Mouse (Mus musculus): ENCODE results near the gene Trim80. TPM values are rescaled to one million over a fixed set of nuclear protein-coding genes. Genes with fewer than 3 reads are reported as not detected.
A peak's percentile ranks its signal among the peaks of the same experiment; 100 is the strongest.
"Not testable (repeated sequence)": the region's sequence is repeated elsewhere in the genome, so short reads cannot be mapped to it uniquely, and the experiment has no call there.

Trim80 gene
- total and polyA plus RNA-seq, 3 experiments = not detected

- H3K36me3 ChIP-seq (ENCODE audit: control insufficient read depth in 1 of 2, insufficient read depth in 2 of 2, low read length in 2 of 2) = peaks cover 0 to 32% of the 10 kb centered on the region in 2 experiments; a peak in 2 of 4 replicates
- H3K27ac ChIP-seq (ENCODE audit: control insufficient read depth, low read depth, low read length) = peak overlapping the region; percentile 31
- no peaks in the 10 kb centered on the region for H3K9me3 ChIP-seq (replicated peaks; ENCODE audit: insufficient read depth, low read length)
- peak overlapping the region; percentile 90 to 100 for H3K4me3 ChIP-seq (ENCODE audit: control insufficient read depth in 1 of 2, insufficient read depth in 1 of 2, low read depth in 2 of 2, low read length in 2 of 2)
- no peaks in the 10 kb centered on the region for H3K27me3 ChIP-seq (ENCODE audit: control insufficient read depth in 1 of 2, insufficient read depth in 2 of 2, low read length in 2 of 2)
- peak; percentile 74 for DNase-seq (ENCODE audit: low read depth, low spot score)
- peak overlapping the region; percentile 82 for H3K9ac ChIP-seq (ENCODE audit: control insufficient read depth, low read depth, low read length, poor library complexity, severe bottlenecking)
- H3K4me1 ChIP-seq (ENCODE audit: control insufficient read depth in 1 of 2, insufficient read depth in 2 of 2, low read length in 2 of 2) = peaks cover 15 to 46% of the 10 kb centered on the region in 2 experiments
- TF ChIP-seq SIN3A (IDR thresholded peaks at IDR 0.05; ENCODE audit: low read length) (peak; percentile 23), MXI1 (IDR thresholded peaks at IDR 0.05; ENCODE audit: low read depth, low read length) (peak; percentile 63; the same call in 1 of the 2 replicates), TBP (IDR thresholded peaks at IDR 0.05; ENCODE audit: low read depth, low read length) (0 out of 2 replicates have a peak, but pooled peaks have one; percentile 2), UBTF (IDR thresholded peaks at IDR 0.05; ENCODE audit: borderline replicate concordance, insufficient read depth, low read depth, low read length) (no peak)
- H3K79me2 ChIP-seq (ENCODE audit: control insufficient read depth, insufficient read depth, low read length, poor library complexity) = peaks cover 5% of the 10 kb centered on the region
Observed at GRCm38 (mm10) chr11:115475758-115476237, 35.5 kb downstream of the Trim80 start.

DNA sequence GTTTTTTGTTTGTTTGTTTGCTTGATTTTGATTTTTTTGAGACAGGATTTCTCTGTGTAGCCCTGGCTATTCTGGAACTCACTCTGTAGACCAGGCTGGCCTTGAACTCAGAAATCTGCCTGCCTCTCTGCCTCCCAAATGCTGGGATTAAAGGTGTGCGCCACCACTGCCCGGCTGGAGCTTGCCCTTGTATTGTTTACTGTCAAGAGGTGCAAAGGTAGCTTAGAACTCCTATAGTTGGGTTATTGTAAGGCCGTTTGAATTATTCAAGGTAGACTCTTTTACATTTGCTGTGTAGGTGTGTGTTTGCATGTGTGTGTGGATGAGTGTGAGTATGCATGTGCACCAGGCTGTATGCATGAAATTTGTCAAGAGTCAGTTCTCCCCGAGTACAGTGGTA lies 36.3 kb downstream of the Trim80 start:
- H3K9ac ChIP-seq (ENCODE audit: control insufficient read depth, low read depth, low read length, poor library complexity, severe bottlenecking) = peak overlapping the region; percentile 82

GRCm38 (mm10) chr11:115477388-115477787 lies 37.0 kb downstream of the Trim80 start:
- Histone ChIP-seq H3K4me3 (ENCODE audit: control insufficient read depth in 1 of 2, insufficient read depth in 1 of 2, low read depth in 2 of 2, low read length in 2 of 2) (peak overlapping the region; percentile 90 to 100), H3K27ac (ENCODE audit: control insufficient read depth, low read depth, low read length) (peak overlapping the region; percentile 62), H3K36me3 (ENCODE audit: control insufficient read depth in 1 of 2, insufficient read depth in 2 of 2, low read length in 2 of 2) (peaks cover 2 to 37% of the 10 kb centered on the region in 2 experiments; a peak in 3 of 4 replicates), H3K9ac (ENCODE audit: control insufficient read depth, low read depth, low read length, poor library complexity, severe bottlenecking) (peak overlapping the region; percentile 24; the same call in 1 of the 2 replicates), H3K4me1 (ENCODE audit: control insufficient read depth in 1 of 2, insufficient read depth in 2 of 2, low read length in 2 of 2) (peaks cover 15 to 46% of the 10 kb centered on the region in 2 experiments)
- H3K27me3 ChIP-seq (ENCODE audit: control insufficient read depth in 1 of 2, insufficient read depth in 2 of 2, low read length in 2 of 2); H3K9me3 ChIP-seq (replicated peaks; ENCODE audit: insufficient read depth, low read length); H3K79me2 ChIP-seq (ENCODE audit: control insufficient read depth, insufficient read depth, low read length, poor library complexity): not testable (repeated sequence)
- DNase-seq (ENCODE audit: low read depth, low spot score) = peak; percentile 84
- 0 out of 2 replicates have a peak, but pooled peaks have one; percentile 21 for TF ChIP-seq MAX (IDR thresholded peaks at IDR 0.05; ENCODE audit: low read length)

More for the DNA sequence above, 36.3 kb downstream of the Trim80 start:
- peak; percentile 42 for DNase-seq (ENCODE audit: low read depth, low spot score)
- Histone ChIP-seq H3K27ac (ENCODE audit: control insufficient read depth, low read depth, low read length) (peak overlapping the region; percentile 62), H3K4me1 (ENCODE audit: control insufficient read depth in 1 of 2, insufficient read depth in 2 of 2, low read length in 2 of 2) (peaks cover 15 to 46% of the 10 kb centered on the region in 2 experiments), H3K4me3 (ENCODE audit: control insufficient read depth in 1 of 2, insufficient read depth in 1 of 2, low read depth in 2 of 2, low read length in 2 of 2) (peak overlapping the region; percentile 90 to 100), H3K36me3 (ENCODE audit: control insufficient read depth in 1 of 2, insufficient read depth in 2 of 2, low read length in 2 of 2) (peaks cover 2 to 32% of the 10 kb centered on the region in 2 experiments; a peak in 3 of 4 replicates)
- peak; percentile 81 for TF ChIP-seq TBP (IDR thresholded peaks at IDR 0.05; ENCODE audit: low read depth, low read length)
- not testable (repeated sequence) for H3K79me2 ChIP-seq (ENCODE audit: control insufficient read depth, insufficient read depth, low read length, poor library complexity); H3K27me3 ChIP-seq (ENCODE audit: control insufficient read depth in 1 of 2, insufficient read depth in 2 of 2, low read length in 2 of 2); H3K9me3 ChIP-seq (replicated peaks; ENCODE audit: insufficient read depth, low read length)

DNA sequence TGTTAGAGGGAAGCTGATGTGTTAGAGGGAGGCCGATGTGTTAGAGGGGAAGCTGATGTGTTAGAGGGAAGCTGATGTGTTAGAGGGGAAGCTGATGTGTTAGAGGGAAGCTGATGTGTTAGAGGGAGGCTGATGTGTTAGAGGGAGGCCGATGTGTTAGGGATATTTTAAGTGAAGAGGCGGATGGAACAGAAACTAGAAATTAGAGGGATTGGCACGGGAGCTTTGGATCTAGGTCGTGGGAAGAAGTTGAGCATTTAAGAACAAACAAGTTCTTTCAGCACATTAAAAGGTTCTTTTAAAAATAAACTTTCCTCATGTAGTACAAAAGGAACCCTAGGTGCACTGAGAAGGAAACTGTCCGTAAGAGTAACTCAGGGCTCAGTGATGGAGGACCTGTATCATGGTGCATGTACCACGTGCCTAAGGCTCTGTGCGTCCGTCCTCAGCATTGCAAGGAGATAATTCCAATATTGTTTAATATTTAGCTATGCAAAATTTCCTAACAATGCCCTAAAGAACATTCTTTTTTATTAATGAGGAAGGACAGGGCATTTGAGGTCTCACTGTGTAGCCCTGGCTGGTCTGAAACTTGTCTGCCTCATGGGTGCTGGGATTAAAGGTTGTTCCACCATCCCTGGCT lies 38.1 kb downstream of the Trim80 start:
- TF ChIP-seq ZMIZ1 (IDR thresholded peaks at IDR 0.05; ENCODE audit: low read depth, low read length) (no peak), SIN3A (IDR thresholded peaks at IDR 0.05; ENCODE audit: low read length) (0 out of 2 replicates have a peak, but pooled peaks have one; percentile 30), ZKSCAN1 (IDR thresholded peaks at IDR 0.05; ENCODE audit: low read depth, low read length) (no peak), TBP (IDR thresholded peaks at IDR 0.05; ENCODE audit: low read depth, low read length) (no peak)
- no peak for DNase-seq (ENCODE audit: low read depth, low spot score)
- Histone ChIP-seq H3K27ac (ENCODE audit: control insufficient read depth, low read depth, low read length) (no peak overlapping the region), H3K9me3 (replicated peaks; ENCODE audit: insufficient read depth, low read length) (no peaks in the 10 kb centered on the region), H3K4me3 (ENCODE audit: control insufficient read depth in 1 of 2, insufficient read depth in 1 of 2, low read depth in 2 of 2, low read length in 2 of 2) (peak overlapping the region in 1 of 2 experiments; percentile 4; a peak in 1 of 4 replicates), H3K4me1 (ENCODE audit: control insufficient read depth in 1 of 2, insufficient read depth in 2 of 2, low read length in 2 of 2) (peaks cover 15 to 39% of the 10 kb centered on the region in 2 experiments), H3K27me3 (ENCODE audit: control insufficient read depth in 1 of 2, insufficient read depth in 2 of 2, low read length in 2 of 2) (no peaks in the 10 kb centered on the region), H3K36me3 (ENCODE audit: control insufficient read depth in 1 of 2, insufficient read depth in 2 of 2, low read length in 2 of 2) (peaks cover 2 to 33% of the 10 kb centered on the region in 2 experiments; a peak in 3 of 4 replicates), H3K79me2 (ENCODE audit: control insufficient read depth, insufficient read depth, low read length, poor library complexity) (peaks cover 5% of the 10 kb centered on the region), H3K9ac (ENCODE audit: control insufficient read depth, low read depth, low read length, poor library complexity, severe bottlenecking) (no peak overlapping the region)
